Mouse (Mus musculus): ENCODE measurements around the gene Gxylt1. TPM values are rescaled to one million over a fixed set of nuclear protein-coding genes. Genes with fewer than 3 reads are reported as not detected.

The Gxylt1 gene
- polyA plus RNA-seq (2015; fragmentation: Nextera tagmentation; extraction: Ambion mirVana) = 4.8 and 6.9 TPM in 2 replicates

DNA sequence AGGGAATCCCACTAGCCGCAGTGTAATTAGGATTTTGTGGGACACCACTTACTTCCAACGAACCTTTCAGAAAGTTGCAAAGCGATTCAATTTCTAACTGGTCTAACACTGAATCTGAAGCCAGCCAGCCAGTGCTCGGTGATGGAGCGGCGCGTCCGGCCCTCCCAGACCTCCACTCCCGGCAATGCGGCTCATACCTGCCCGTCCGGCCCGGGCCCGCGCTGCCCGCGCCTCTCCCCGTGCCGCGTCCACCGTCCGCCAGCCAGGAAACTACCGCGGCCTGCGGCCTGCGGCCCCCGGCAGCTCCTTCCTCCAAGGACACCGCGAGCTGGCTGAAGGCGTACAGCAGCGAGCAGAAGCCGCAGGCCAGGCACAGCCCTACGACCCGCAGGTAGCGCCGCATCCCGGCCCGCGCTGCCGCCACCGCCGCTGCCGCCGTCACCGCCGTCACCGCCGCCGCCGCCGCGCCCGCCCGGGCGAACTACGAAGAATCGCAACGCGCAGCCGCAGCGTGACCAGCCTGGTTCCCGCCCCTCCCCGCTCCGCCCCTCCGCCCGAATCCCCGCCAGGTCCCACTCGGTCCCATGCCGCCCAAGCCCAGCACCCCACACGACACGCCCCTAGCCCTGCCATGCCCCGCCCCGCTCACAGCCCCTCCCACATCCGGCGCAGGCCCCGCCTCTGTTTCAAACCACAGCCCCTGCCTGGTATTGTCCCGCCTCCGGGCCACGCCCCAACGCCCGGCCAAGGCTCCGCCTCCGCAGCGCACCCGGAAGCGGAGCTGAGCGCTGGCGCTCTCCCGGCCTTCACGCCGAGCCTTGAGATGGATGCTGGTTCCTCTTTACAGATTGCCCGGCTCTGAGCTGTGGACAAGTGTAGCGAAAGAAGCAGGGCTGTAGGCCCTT lies at the start of gene Gxylt1:
Gene Gxylt1, minus strand, starts transcription at position 501 of the 905 bp plus-strand sequence.

Other genes starting within 250 kb of the Gxylt1 start
- gene Yaf2, start 61.8 kb upstream of the Gxylt1 start, polyA plus RNA-seq (2015; fragmentation: Nextera tagmentation; extraction: Ambion mirVana) = 82.5 and 105 TPM in 2 replicates
- gene Zcrb1, start 123.2 kb upstream of the Gxylt1 start, polyA plus RNA-seq (2015; fragmentation: Nextera tagmentation; extraction: Ambion mirVana) = 122 and 137 TPM in 2 replicates
- gene Pphln1, start 123.2 kb upstream of the Gxylt1 start, polyA plus RNA-seq (2015; fragmentation: Nextera tagmentation; extraction: Ambion mirVana) = 18.7 and 24.0 TPM in 2 replicates